Mouse (Mus musculus) forebrain, embryonic 14.5 days (tissue): ENCODE measurements around the gene Sik1. TPM values are rescaled to one million over a fixed set of nuclear protein-coding genes. Genes with fewer than 3 reads are reported as not detected.
A peak's percentile ranks its signal among the peaks of the same experiment; 100 is the strongest.

Experiments used
- ATAC-seq: fragments of 200-750 bp; cut with Nextera tagmentation; 2 replicates; pipeline ENCODE4 v1.8.0; 2017; ENCODE audit warnings: mild to moderate bottlenecking, moderate library complexity
- DNase-seq: peaks from one replicate; pipeline ENCODE4 v3.0.0-alpha.2; 2015; ENCODE audit warnings: low spot score
- H3K27ac ChIP-seq: fragments of 300-500 bp; sonication (generic); 2 replicates; pipeline ENCODE4 v1.5.1; 2014; ENCODE audit warnings: low read depth, mild to moderate bottlenecking, control low read depth, low read length, moderate library complexity
- H3K27me3 ChIP-seq: fragments of 300-500 bp; sonication (generic); replicated peaks from 2 replicates; pipeline ENCODE4 v1.6.1; 2014; ENCODE audit warnings: low read length, control low read depth, mixed read lengths; ENCODE audit not compliant: control insufficient read depth, insufficient read depth
- H3K36me3 ChIP-seq: fragments of 300-500 bp; sonication (generic); 2 replicates; pipeline ENCODE4 v1.6.1; 2014; ENCODE audit warnings: low read length, control low read depth; ENCODE audit not compliant: control insufficient read depth, insufficient read depth
- H3K4me1 ChIP-seq: fragments of 300-500 bp; sonication (generic); 2 replicates; pipeline ENCODE4 v1.6.1; 2014; ENCODE audit warnings: antibody characterized with exemption, low read length, control low read depth; ENCODE audit not compliant: control insufficient read depth, insufficient read depth
- H3K4me2 ChIP-seq: fragments of 300-500 bp; sonication (generic); 2 replicates; pipeline ENCODE4 v1.6.1; 2014; ENCODE audit warnings: mild to moderate bottlenecking, control low read depth, low read length
- H3K4me3 ChIP-seq: fragments of 300-500 bp; sonication (generic); 2 replicates; pipeline ENCODE4 v1.5.1; 2014; ENCODE audit warnings: low read depth, low read length, control low read depth
- H3K9ac ChIP-seq: fragments of 300-500 bp; sonication (generic); 2 replicates; pipeline ENCODE4 v1.6.1; 2014; ENCODE audit warnings: mild to moderate bottlenecking, low read length, control low read depth, moderate library complexity
- H3K9me3 ChIP-seq: fragments of 300-500 bp; sonication (generic); replicated peaks from 2 replicates; pipeline ENCODE4 v1.6.1; 2016; ENCODE audit warnings: low read length, control low read depth, mixed read lengths; ENCODE audit not compliant: control insufficient read depth
- WGBS: fragments of 180-500 bp; shearing (Covaris S2); extraction: QIAGEN DNeasy Blood & Tissue Kit; methylation state at CpG from one replicate; pipeline ENCODE4 v1.1.7; 2014; 5-methylcytosine and 5-hydroxymethylcytosine counted together
- polyA plus RNA-seq: library from polyadenylated mRNA; unstranded; fragments of >200 nt; fragmentation: Nextera tagmentation; extraction: Ambion mirVana; gene quantifications from 2 replicates; pipeline ENCODE4 v1.2.1, GENCODE M21; 2014

Sik1 gene
- polyA plus RNA-seq, 1 experiment from 2014 or later = 12.2 TPM

DNA sequence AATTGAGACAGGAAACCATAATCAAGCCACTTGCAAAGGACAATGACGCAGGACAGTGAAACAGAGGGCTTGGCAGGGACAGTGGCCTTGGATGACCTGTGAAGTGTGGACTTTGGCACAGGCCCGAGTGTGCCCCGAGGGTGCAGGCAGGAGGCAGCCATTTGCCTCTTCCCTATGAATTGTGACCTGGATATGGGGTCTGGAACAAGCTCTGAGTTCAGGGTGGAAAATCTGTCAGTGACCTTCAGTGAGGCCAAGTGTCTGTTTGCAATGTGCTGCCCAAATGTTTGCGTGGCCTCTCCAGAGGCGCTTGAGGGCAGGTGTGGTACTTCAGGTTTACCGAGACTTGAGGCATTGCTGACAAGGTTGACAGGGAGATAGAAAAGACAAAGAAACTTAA, 6.5 kb upstream of the Sik1 start:
- H3K4me2 ChIP-seq = no peak overlapping the region
- no peak overlapping the region for H3K9ac ChIP-seq
- H3K36me3 ChIP-seq = no peaks in the 10 kb centered on the region
- ATAC-seq (no peak), DNase-seq (no peak)
- WGBS = 90% methylated on average over 6 of the region's 6 CpGs
- H3K9me3 ChIP-seq = no peaks in the 10 kb centered on the region
- H3K4me3 ChIP-seq = no peak overlapping the region
- H3K4me1 ChIP-seq = no peaks in the 10 kb centered on the region
- no peaks in the 10 kb centered on the region for H3K27me3 ChIP-seq
- H3K27ac ChIP-seq = no peak overlapping the region

- H3K9ac ChIP-seq = no peak overlapping the region
- no peaks in the 10 kb centered on the region for H3K9me3 ChIP-seq
- H3K4me1 ChIP-seq = peaks cover 3% of the 10 kb centered on the region; the same call in 1 of the 2 replicates
- no peak overlapping the region for H3K4me2 ChIP-seq
- no peak for ATAC-seq
- no peaks in the 10 kb centered on the region for H3K36me3 ChIP-seq
- no peak overlapping the region for H3K27ac ChIP-seq
- 91% methylated on average over 5 of the region's 5 CpGs for WGBS
- H3K27me3 ChIP-seq = no peaks in the 10 kb centered on the region
- DNase-seq = no peak
- H3K4me3 ChIP-seq = no peak overlapping the region
These were observed 6.1 kb upstream of the Sik1 start for GRCm38 (mm10) chr17:31861661-31862060.

DNA sequence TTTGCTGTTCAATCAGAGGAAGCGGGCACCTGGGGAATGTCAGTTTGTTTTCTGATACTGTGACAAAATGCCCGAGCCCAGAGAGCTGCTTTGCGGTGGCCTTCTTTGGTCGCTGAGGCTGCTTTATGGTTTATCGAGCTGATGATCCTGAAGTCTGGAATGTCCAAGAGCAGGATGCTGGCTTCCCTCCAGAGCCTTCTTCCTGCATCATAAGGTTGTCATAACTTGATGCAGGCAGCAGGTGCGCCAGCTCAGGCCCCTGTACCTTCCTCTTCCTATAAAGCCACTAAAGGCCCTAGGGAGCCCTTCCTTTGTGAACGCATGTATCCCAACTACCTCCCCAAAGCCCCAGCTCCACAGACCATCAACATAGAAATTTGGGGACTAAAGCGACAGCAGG, 5.3 kb upstream of the Sik1 start:
- Histone ChIP-seq H3K9ac (no peak overlapping the region), H3K27ac (no peak overlapping the region), H3K4me1 (peaks cover 7% of the 10 kb centered on the region; the same call in 1 of the 2 replicates), H3K27me3 (no peaks in the 10 kb centered on the region), H3K4me2 (no peak overlapping the region), H3K4me3 (no peak overlapping the region), H3K9me3 (no peaks in the 10 kb centered on the region), H3K36me3 (no peaks in the 10 kb centered on the region)
- WGBS = 93% methylated on average over 8 of the region's 8 CpGs
- DNase-seq = no peak
- no peak for ATAC-seq

DNA sequence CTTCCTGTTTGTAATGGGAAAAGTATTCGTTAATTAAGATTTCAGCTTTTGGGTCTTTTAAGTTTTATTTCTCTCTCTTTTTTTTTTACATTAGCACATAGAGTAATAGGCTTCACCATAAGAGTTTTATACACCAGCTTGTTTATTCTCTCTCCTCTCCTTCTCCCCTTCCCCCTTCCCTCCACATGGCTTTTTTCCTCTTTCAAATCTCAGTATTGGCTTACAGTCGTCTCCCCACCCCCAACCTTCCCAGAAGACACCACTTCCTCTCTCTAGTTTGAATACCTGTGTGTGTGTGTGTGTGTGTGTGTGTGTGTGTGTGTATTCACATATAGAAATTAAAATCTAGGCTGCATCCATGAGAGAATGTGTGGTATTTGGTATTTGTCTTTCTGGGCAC, 3.8 kb upstream of the Sik1 start:
- 86% methylated on average over 2 of the region's 2 CpGs for WGBS
- no peak for ATAC-seq
- Histone ChIP-seq H3K9ac (no peak overlapping the region), H3K9me3 (no peaks in the 10 kb centered on the region), H3K36me3 (no peaks in the 10 kb centered on the region), H3K4me2 (no peak overlapping the region), H3K4me3 (no peak overlapping the region), H3K4me1 (peaks cover 7% of the 10 kb centered on the region; the same call in 1 of the 2 replicates), H3K27ac (no peak overlapping the region), H3K27me3 (no peaks in the 10 kb centered on the region)
- DNase-seq = no peak

GRCm38 (mm10) chr17:31858786-31859185, 3.2 kb upstream of the Sik1 start:
- 91% methylated on average over 2 of the region's 2 CpGs for WGBS
- DNase-seq (no peak), ATAC-seq (no peak)
- peaks cover 10% of the 10 kb centered on the region for H3K4me1 ChIP-seq
- H3K9me3 ChIP-seq = no peaks in the 10 kb centered on the region
- no peak overlapping the region for H3K4me3 ChIP-seq
- H3K9ac ChIP-seq = no peak overlapping the region
- H3K27ac ChIP-seq = no peak overlapping the region
- no peak overlapping the region for H3K4me2 ChIP-seq
- H3K36me3 ChIP-seq = no peaks in the 10 kb centered on the region
- no peaks in the 10 kb centered on the region for H3K27me3 ChIP-seq

GRCm38 (mm10) chr17:31857903-31858426, 2.4 kb upstream of the Sik1 start:
- no peak overlapping the region for H3K4me2 ChIP-seq
- no peak overlapping the region for H3K4me3 ChIP-seq
- H3K27ac ChIP-seq = no peak overlapping the region
- no peaks in the 10 kb centered on the region for H3K9me3 ChIP-seq
- H3K9ac ChIP-seq = no peak overlapping the region
- H3K27me3 ChIP-seq = no peaks in the 10 kb centered on the region
- ATAC-seq (no peak), DNase-seq (no peak)
- 95% methylated on average over 3 of the region's 3 CpGs for WGBS
- peaks cover 17% of the 10 kb centered on the region for H3K4me1 ChIP-seq
- H3K36me3 ChIP-seq = peaks cover 6% of the 10 kb centered on the region; the same call in 1 of the 2 replicates

DNA sequence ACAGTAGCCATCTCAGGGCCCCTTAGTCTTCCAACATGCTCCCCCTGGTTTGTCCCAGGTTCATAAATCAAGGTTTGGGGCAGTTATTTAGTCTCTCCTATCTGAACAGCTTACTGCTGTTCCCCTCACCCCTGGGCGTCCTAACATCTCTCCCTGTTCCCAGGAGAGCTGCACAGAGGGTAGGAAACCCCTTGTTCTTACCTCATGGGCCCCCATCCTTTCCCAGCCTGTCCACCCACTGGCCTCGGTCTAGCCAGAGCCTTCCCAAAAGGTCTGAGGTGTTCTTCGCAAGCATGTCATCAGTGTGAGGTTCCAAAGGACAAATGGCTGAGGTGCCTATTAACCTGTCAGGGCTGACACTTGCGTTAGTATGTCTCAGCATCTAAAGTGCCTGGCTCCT, 1.6 kb upstream of the Sik1 start:
- Histone ChIP-seq H3K9ac (no peak overlapping the region), H3K4me3 (no peak overlapping the region), H3K9me3 (no peaks in the 10 kb centered on the region), H3K36me3 (peaks cover 8% of the 10 kb centered on the region; the same call in 1 of the 2 replicates), H3K27ac (0 out of 2 replicates have a peak overlapping the region, but pooled peaks have one; percentile 64), H3K4me1 (peaks cover 20% of the 10 kb centered on the region), H3K4me2 (no peak overlapping the region), H3K27me3 (no peaks in the 10 kb centered on the region)
- no peak for ATAC-seq
- 94% methylated on average over 4 of the region's 4 CpGs for WGBS
- DNase-seq = no peak

DNA sequence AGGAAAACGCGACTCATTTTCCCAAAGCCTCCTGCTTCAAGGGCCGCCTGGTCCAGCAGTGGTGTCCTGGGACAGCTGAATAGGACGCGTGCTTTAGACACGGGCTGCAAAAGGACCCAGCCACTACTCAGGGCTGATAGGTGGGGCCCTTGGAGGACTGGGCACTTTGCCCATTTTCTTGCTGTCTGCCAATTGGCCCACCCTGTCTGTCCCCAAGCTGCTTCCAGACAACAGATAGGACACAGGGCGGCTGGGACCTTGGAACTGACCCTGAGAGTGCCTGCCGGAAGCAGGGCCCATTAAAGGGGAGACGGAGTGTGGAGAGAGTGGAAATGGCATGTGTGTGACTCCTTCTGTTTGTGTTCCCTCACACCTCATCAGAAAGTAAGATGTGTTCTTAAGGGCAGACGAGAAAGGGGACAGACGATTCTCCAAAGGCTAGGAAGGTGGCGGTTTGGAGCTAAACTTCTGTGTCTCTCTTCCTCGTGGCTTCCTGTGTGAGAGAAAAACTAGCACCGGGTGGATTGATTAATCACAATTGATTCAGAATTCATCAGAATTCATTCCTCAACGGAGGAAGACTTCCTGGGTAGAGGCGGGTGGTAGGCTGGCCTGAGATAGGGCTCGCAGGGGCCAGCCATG, 1.0 kb upstream of the Sik1 start:
- peaks cover 8% of the 10 kb centered on the region; the same call in 1 of the 2 replicates for H3K36me3 ChIP-seq
- H3K27ac ChIP-seq = peak overlapping the region; percentile 64
- no peaks in the 10 kb centered on the region for H3K9me3 ChIP-seq
- DNase-seq = peak; percentile 81
- 31% methylated on average over 17 of the region's 17 CpGs for WGBS
- no peaks in the 10 kb centered on the region for H3K27me3 ChIP-seq
- H3K4me3 ChIP-seq = peak overlapping the region; percentile 95
- peak; percentile 45 for ATAC-seq
- H3K4me1 ChIP-seq = peaks cover 21% of the 10 kb centered on the region
- peak overlapping the region; percentile 57 for H3K4me2 ChIP-seq
- peak overlapping the region; percentile 54; the same call in 1 of the 2 replicates for H3K9ac ChIP-seq
